Mouse (Mus musculus) neural tube, embryonic 12.5 days (tissue): Measurements from ENCODE around the gene BC028528. TPM values are rescaled to one million over a fixed set of nuclear protein-coding genes. Genes with fewer than 3 reads are reported as not detected.

Source experiments
- ATAC-seq: fragments of 200-750 bp; cut with Nextera tagmentation; 2 replicates; pipeline ENCODE4 v1.8.0; 2017; ENCODE audit warnings: low read depth, mild to moderate bottlenecking, moderate TSS enrichment, moderate library complexity; ENCODE audit not compliant: low FRiP score
- H3K27ac ChIP-seq: fragments of 300-500 bp; sonication (generic); 2 replicates; pipeline ENCODE4 v1.5.1; 2016
- H3K27me3 ChIP-seq: fragments of 300-500 bp; sonication (generic); replicated peaks from 2 replicates; pipeline ENCODE4 v1.6.1; 2016; ENCODE audit warnings: mild to moderate bottlenecking
- H3K36me3 ChIP-seq: fragments of 300-500 bp; sonication (generic); 2 replicates; pipeline ENCODE4 v1.6.1; 2016; ENCODE audit warnings: mild to moderate bottlenecking
- H3K4me1 ChIP-seq: fragments of 300-500 bp; sonication (generic); 2 replicates; pipeline ENCODE4 v1.6.1; 2016
- H3K4me2 ChIP-seq: fragments of 300-500 bp; sonication (generic); replicated peaks from 2 replicates; pipeline ENCODE4 v1.6.1; 2016; ENCODE audit warnings: mild to moderate bottlenecking
- H3K4me3 ChIP-seq: fragments of 300-500 bp; sonication (generic); 2 replicates; pipeline ENCODE4 v1.5.1; 2016
- H3K9ac ChIP-seq: fragments of 300-500 bp; sonication (generic); 2 replicates; pipeline ENCODE4 v1.6.1; 2016; ENCODE audit warnings: mild to moderate bottlenecking
- H3K9me3 ChIP-seq: fragments of 300-500 bp; sonication (generic); 2 replicates; pipeline ENCODE4 v1.6.1; 2016; ENCODE audit warnings: mild to moderate bottlenecking
- WGBS: fragments of 180-500 bp; shearing (Covaris S2); methylation state at CpG from one replicate; pipeline ENCODE4 v1.1.7; 2016; 5-methylcytosine and 5-hydroxymethylcytosine counted together
- polyA plus RNA-seq: library from polyadenylated mRNA; unstranded; fragments of >200 nt; fragmentation: Nextera tagmentation; extraction: Ambion mirVana; gene quantifications from 2 replicates; pipeline ENCODE4 v1.2.1, GENCODE M21; 2016

BC028528 gene
- polyA plus RNA-seq, 1 experiment from 2014 or later, result 13.5 TPM

GRCm38 (mm10) chr3:95839250-95839649, 52.6 kb downstream of the BC028528 start:
- H3K9ac ChIP-seq, result no peak overlapping the region
- no peak overlapping the region for H3K27ac ChIP-seq
- no peak for ATAC-seq
- H3K4me3 ChIP-seq, result no peak overlapping the region
- H3K36me3 ChIP-seq, result peaks cover 79% of the 10 kb centered on the region
- 95% methylated on average over 2 of the region's 2 CpGs for WGBS
- no peaks in the 10 kb centered on the region for H3K27me3 ChIP-seq
- H3K9me3 ChIP-seq, result no peaks in the 10 kb centered on the region
- no peak overlapping the region for H3K4me2 ChIP-seq
- H3K4me1 ChIP-seq, result no peaks in the 10 kb centered on the region

Other genes starting within 250 kb of the BC028528 start
- 87.0 and 91.1 TPM in 2 replicates for gene Mcl1, start 233.2 kb downstream of the BC028528 start, polyA plus RNA-seq
- gene Adamtsl4, start 204.1 kb downstream of the BC028528 start, polyA plus RNA-seq, result 0.96 and 1.3 TPM in 2 replicates
- 18.8 and 19.8 TPM in 2 replicates for gene Ecm1, start 152.4 kb downstream of the BC028528 start, polyA plus RNA-seq
- gene Tars2, start 131.8 kb downstream of the BC028528 start, polyA plus RNA-seq, result 43.6 and 47.4 TPM in 2 replicates
- gene Rprd2, start 73.1 kb downstream of the BC028528 start, polyA plus RNA-seq, result 25.4 and 26.2 TPM in 2 replicates
- gene Prpf3, start 36.1 kb downstream of the BC028528 start, polyA plus RNA-seq, result 49.5 and 50.8 TPM in 2 replicates
- 345 and 349 TPM in 2 replicates for gene Mrps21, start 20.5 kb downstream of the BC028528 start, polyA plus RNA-seq
- gene Ciart, start 9.8 kb downstream of the BC028528 start, polyA plus RNA-seq, result 4.7 and 4.8 TPM in 2 replicates
- gene Aph1a, start 2.0 kb upstream of the BC028528 start, polyA plus RNA-seq, result 26.9 and 36.5 TPM in 2 replicates
- 8.6 and 9.3 TPM in 2 replicates for gene Car14, start 12.7 kb upstream of the BC028528 start, polyA plus RNA-seq
- 277 and 278 TPM in 2 replicates for gene Anp32e, start 37.2 kb upstream of the BC028528 start, polyA plus RNA-seq
- 90.0 and 91.9 TPM in 2 replicates for gene Plekho1, start 104.0 kb upstream of the BC028528 start, polyA plus RNA-seq
- gene Vps45, start 166.5 kb upstream of the BC028528 start, polyA plus RNA-seq, result 48.3 TPM in 2 replicates
- 11.6 and 16.2 TPM in 2 replicates for gene Otud7b, start 212.5 kb upstream of the BC028528 start, polyA plus RNA-seq